ENCODE assay signal across 18 mouse cellular contexts in genomic region chr4:100328361-100328970, GRCm38 (mm10).
DNase-seq lines count a peak whose midpoint lies in the region; ATAC-seq and TF ChIP-seq lines count a peak whose summit lies in the region.
"Had no signal": no experiment of that assay in that cellular context is flagged by ENCODE, and none has a peak within 500 bp of the region (broad histone marks: within the 10 kb centered on the region; RNA-seq: fewer than 3 reads in every experiment).

No protein-coding gene starts in this region.

- 0 out of 2 replicates have a peak overlapping the region, but pooled peaks have one; percentile 17 for H3K27ac ChIP-seq in heart, embryonic 16.5 days (ENCODE audit: low read length)
- H3K27ac ChIP-seq in liver, adult 2 months (replicated peaks; ENCODE audit: insufficient read depth, low read depth, low read length), result peak overlapping the region; percentile 64
- H3K27ac ChIP-seq in liver, embryonic 11.5 days (ENCODE audit: low read depth, low read length), result no peak overlapping the region
- H3K27ac ChIP-seq in lung, postnatal 0 days (ENCODE audit: low read length), result no peak overlapping the region
- H3K27ac ChIP-seq: embryonic facial prominence, embryonic 10.5 days; forebrain, embryonic 13.5 days; heart, embryonic 10.5 days; hindbrain, embryonic 13.5 days; hindbrain, postnatal 0 days had no signal

- TF ChIP-seq CTCF in liver, adult 2 months (IDR thresholded peaks at IDR 0.05; ENCODE audit: low read depth, low read length), result no peak
- TF ChIP-seq CTCF in lung, postnatal 0 days (IDR thresholded peaks at IDR 0.05), result no peak

- no peak for TF ChIP-seq POLR2A in liver, adult 2 months (IDR thresholded peaks at IDR 0.05; ENCODE audit: extremely low read depth, insufficient read depth, low read length)

- H3K9me3 ChIP-seq in heart, embryonic 16.5 days (replicated peaks; ENCODE audit: control insufficient read depth, low read length), result no peaks in the 10 kb centered on the region
- no peaks in the 10 kb centered on the region for H3K9me3 ChIP-seq in liver, embryonic 11.5 days (ENCODE audit: control insufficient read depth, low read length)
- H3K9me3 ChIP-seq in lung, postnatal 0 days (ENCODE audit: low read length), result no peaks in the 10 kb centered on the region
- H3K9me3 ChIP-seq: embryonic facial prominence, embryonic 10.5 days; forebrain, embryonic 13.5 days; heart, embryonic 10.5 days; hindbrain, embryonic 13.5 days had no signal

- TF ChIP-seq EP300 in lung, postnatal 0 days (IDR thresholded peaks at IDR 0.05), result no peak

- H3K4me3 ChIP-seq in heart, embryonic 16.5 days (ENCODE audit: low read length), result no peak overlapping the region
- H3K4me3 ChIP-seq in liver, adult 2 months (ENCODE audit: insufficient read depth, low read depth, low read length), result no peak overlapping the region
- no peak overlapping the region for H3K4me3 ChIP-seq in liver, embryonic 11.5 days (ENCODE audit: low read depth, low read length)
- H3K4me3 ChIP-seq in lung, postnatal 0 days (ENCODE audit: low read depth, low read length), result no peak overlapping the region
- H3K4me3 ChIP-seq: embryonic facial prominence, embryonic 10.5 days; forebrain, embryonic 13.5 days; heart, embryonic 10.5 days; hindbrain, embryonic 13.5 days had no signal

- no peak for DNase-seq in heart, adult 8-10 months (ENCODE audit: low spot score)
- DNase-seq in liver, adult 2 months (ENCODE audit: extremely low read depth, low read depth, low spot score), result peak; percentile 93
- DNase-seq in liver, embryonic 11.5 days (ENCODE audit: low spot score), result no peak
- DNase-seq in lung, postnatal 0 days (ENCODE audit: low spot score), result peak; percentile 46
- DNase-seq in lung, adult 18-20 months, result no peak
- DNase-seq: adrenal gland, adult 8-10 months; adrenal gland, postnatal 36 days; cerebellum, adult 11 months; cerebellum, adult 8-10 months; forebrain, postnatal 0 days; gastrocnemius, postnatal 14 days; heart, postnatal 14 days had no signal

- 0 out of 2 replicates have a peak, but pooled peaks cover 2% of the 10 kb centered on the region for H3K79me2 ChIP-seq in liver, adult 2 months (ENCODE audit: control insufficient read depth, insufficient read depth, low read length)

- no peaks in the 10 kb centered on the region for H3K27me3 ChIP-seq in heart, embryonic 16.5 days (ENCODE audit: control insufficient read depth, insufficient read depth, low read length)
- no peaks in the 10 kb centered on the region for H3K27me3 ChIP-seq in liver, adult 2 months (ENCODE audit: control insufficient read depth, insufficient read depth, low read length)
- H3K27me3 ChIP-seq in liver, embryonic 11.5 days (replicated peaks; ENCODE audit: control insufficient read depth, insufficient read depth, low read length), result no peaks in the 10 kb centered on the region
- no peaks in the 10 kb centered on the region for H3K27me3 ChIP-seq in lung, postnatal 0 days (replicated peaks; ENCODE audit: insufficient read depth, low read length)
- H3K27me3 ChIP-seq: forebrain, embryonic 13.5 days; hindbrain, embryonic 13.5 days had no signal

- no peak overlapping the region for H3K4me2 ChIP-seq in heart, embryonic 16.5 days (ENCODE audit: low read depth, low read length)
- H3K4me2 ChIP-seq in liver, embryonic 11.5 days, result no peak overlapping the region
- no peak overlapping the region for H3K4me2 ChIP-seq in lung, postnatal 0 days (replicated peaks; ENCODE audit: low read depth, low read length)
- H3K4me2 ChIP-seq: forebrain, embryonic 13.5 days; hindbrain, embryonic 13.5 days had no signal

- no peak overlapping the region for H3K9ac ChIP-seq in heart, embryonic 16.5 days (ENCODE audit: low read length)
- H3K9ac ChIP-seq in liver, adult 2 months (ENCODE audit: low read depth, low read length), result no peak overlapping the region
- H3K9ac ChIP-seq in liver, embryonic 11.5 days (ENCODE audit: low read depth, low read length), result no peak overlapping the region
- H3K9ac ChIP-seq in lung, postnatal 0 days (replicated peaks; ENCODE audit: low read depth), result no peak overlapping the region
- H3K9ac ChIP-seq: forebrain, embryonic 13.5 days; forebrain, postnatal 0 days; hindbrain, embryonic 13.5 days had no signal

- peaks cover 20% of the 10 kb centered on the region for H3K4me1 ChIP-seq in heart, embryonic 16.5 days (ENCODE audit: control insufficient read depth, insufficient read depth, low read length)
- H3K4me1 ChIP-seq in liver, adult 2 months (ENCODE audit: control insufficient read depth, insufficient read depth, low read length), result peaks cover 11% of the 10 kb centered on the region
- no peaks in the 10 kb centered on the region for H3K4me1 ChIP-seq in liver, embryonic 11.5 days (replicated peaks; ENCODE audit: control insufficient read depth, insufficient read depth, low read length)
- H3K4me1 ChIP-seq in lung, postnatal 0 days (ENCODE audit: insufficient read depth, low read depth, low read length), result no peaks in the 10 kb centered on the region
- H3K4me1 ChIP-seq: forebrain, embryonic 13.5 days; heart, embryonic 10.5 days had no signal

- no peak for ATAC-seq in heart, embryonic 16.5 days (replicated peaks; ENCODE audit: extremely low read depth, insufficient read depth, low FRiP score)
- no peak for ATAC-seq in liver, embryonic 11.5 days (replicated peaks; ENCODE audit: low FRiP score)
- ATAC-seq in lung, postnatal 0 days, result no peak; the same call in 1 of the 2 replicates
- ATAC-seq: forebrain, embryonic 13.5 days; forebrain, postnatal 0 days; hindbrain, postnatal 0 days had no signal

- WGBS in heart, embryonic 16.5 days, result 39% methylated on average over 4 of the region's 4 CpGs
- 12% methylated on average over 4 of the region's 4 CpGs for WGBS in liver, adult 2 months
- 44% methylated on average over 4 of the region's 4 CpGs for WGBS in liver, embryonic 11.5 days
- WGBS in lung, postnatal 0 days, result 30% methylated on average over 4 of the region's 4 CpGs

- no peaks in the 10 kb centered on the region for H3K36me3 ChIP-seq in heart, embryonic 16.5 days (ENCODE audit: control insufficient read depth, insufficient read depth)
- no peaks in the 10 kb centered on the region for H3K36me3 ChIP-seq in liver, adult 2 months (ENCODE audit: control insufficient read depth, insufficient read depth, low read length)
- H3K36me3 ChIP-seq in liver, embryonic 11.5 days (ENCODE audit: control insufficient read depth, insufficient read depth, low read length), result no peaks in the 10 kb centered on the region
- no peaks in the 10 kb centered on the region for H3K36me3 ChIP-seq in lung, postnatal 0 days (ENCODE audit: insufficient read depth, low read length)
- H3K36me3 ChIP-seq: heart, embryonic 10.5 days; hindbrain, embryonic 13.5 days had no signal

Comparison
In these comparisons a context has a peak if more than half of its experiments do, and no peak if none do; other contexts are left out.
1. H3K27ac ChIP-seq: peak in heart, embryonic 16.5 days (single experiment) and liver, adult 2 months (single experiment); none in liver, embryonic 11.5 days (single experiment) and lung, postnatal 0 days (single experiment).
2. DNase-seq: peak in liver, adult 2 months (single experiment) and lung, postnatal 0 days (single experiment); none in heart, adult 8-10 months (single experiment), liver, embryonic 11.5 days (single experiment) and lung, adult 18-20 months (0 of 2).